Mouse (Mus musculus) liver, adult 10 weeks (tissue): ENCODE data around the gene Mgat4b. TPM values are rescaled to one million over a fixed set of nuclear protein-coding genes. Genes with fewer than 3 reads are reported as not detected.

Experiments used
- polyA plus RNA-seq: library from polyadenylated mRNA; stranded (reverse); fragments of 350-450 nt; fragmentation: Illumina TruSeq; extraction: RNeasy Lipid Tissue Mini Kit (QIAGEN cat#74804); gene quantifications from one replicate; pipeline ENCODE4 v1.2.3, GENCODE M21; 2014; ENCODE audit warnings: low read depth, low replicate concordance

Mgat4b gene
- 2.6 TPM for polyA plus RNA-seq

DNA sequence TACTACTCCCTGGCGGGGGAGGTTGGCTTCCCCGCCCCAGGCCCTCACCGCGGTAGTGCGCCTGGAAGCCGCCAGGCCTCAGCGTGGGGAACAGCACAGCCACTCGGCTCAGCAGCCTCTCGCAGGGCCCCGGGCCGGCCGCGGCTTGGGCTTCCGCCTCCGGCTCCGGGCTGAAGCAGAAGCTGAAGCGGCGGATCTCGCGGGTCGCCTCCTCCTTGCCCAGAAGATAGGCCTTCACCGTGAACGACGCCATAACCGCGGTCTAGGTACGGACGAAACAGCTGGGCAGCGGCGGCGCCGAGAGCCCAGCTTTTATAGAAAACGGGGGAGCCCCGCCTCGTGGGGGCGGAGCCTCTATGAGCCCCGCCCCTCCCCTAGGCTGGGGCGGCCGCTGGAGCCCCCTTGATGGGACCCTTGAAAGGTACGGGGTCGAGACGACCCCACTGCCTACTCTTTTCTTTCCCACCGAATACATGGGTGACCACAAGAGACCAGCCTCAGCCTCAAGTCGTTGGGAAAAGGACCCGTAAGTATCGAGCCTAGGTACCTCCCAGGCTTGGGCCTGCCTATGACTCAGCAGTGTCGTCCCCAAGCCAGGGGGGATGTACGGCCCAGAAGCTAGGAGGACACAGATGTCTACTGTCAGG, at the start of gene Mgat4b, which contains the start of gene Sqstm1:
Gene Mgat4b, plus strand, starts transcription at position 386 of the 647 bp plus-strand sequence.
Gene Sqstm1, minus strand, starts transcription at position 323 of the 647 bp plus-strand sequence.

DNA sequence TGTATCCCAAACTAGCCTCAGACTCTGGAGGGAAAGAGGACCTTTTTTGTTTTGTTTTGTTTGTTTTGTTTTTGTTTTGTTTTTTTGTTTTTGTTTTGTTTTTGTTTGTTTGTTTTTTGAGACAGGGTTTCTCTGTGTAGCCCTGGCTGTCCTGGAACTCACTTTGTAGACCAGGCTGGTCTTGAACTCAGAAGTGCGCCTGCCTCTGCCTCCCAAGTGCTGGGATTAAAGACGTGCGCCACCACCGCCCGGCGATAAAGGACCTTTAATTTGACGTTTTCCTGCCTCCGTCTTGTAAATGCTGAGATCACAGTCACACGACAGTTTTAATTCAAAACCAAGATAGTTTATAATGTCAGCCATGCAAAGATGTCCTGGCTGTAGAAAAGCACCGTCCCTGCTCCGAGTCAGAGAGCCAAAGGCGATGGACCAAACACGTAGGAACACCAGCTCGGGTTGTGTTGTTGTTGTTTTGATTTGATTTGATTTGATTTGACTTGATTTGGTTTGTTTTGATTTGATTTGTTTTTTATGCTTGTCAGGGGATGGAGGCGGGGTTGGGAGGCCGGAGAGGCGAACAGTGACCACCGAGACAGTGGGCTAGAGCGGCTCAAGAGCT, 36.5 kb upstream of the Mgat4b start, which contains the start of gene Mrnip:
Gene Mrnip, plus strand, starts transcription at position 334 of the 619 bp plus-strand sequence.

DNA sequence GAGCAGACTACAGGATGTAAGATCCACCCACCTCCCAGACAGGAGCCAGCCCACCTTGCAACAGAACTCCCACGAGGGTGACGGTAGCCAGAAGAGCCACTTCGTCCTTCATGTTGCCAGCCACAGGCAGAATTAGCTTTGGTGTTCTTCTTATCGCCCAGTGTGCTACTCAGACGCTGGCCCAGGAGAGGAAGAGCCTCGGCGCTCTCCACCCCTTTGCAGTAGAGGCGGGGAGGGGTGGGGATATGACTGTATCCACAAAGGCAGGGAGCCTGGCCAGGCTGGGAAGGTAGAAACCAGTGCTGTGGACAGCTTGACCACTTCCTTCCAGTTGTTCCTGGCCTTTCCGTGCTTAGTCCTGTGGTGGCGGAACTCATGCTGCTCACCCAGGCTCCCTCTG, 27.6 kb downstream of the Mgat4b start, which contains the start of gene Ltc4s:
Gene Ltc4s, minus strand, starts transcription at position 293 of the 400 bp plus-strand sequence.

Other genes starting within 250 kb of the Mgat4b start
- gene Rnf130, start 185.5 kb upstream of the Mgat4b start, polyA plus RNA-seq: 172 TPM
- gene Tbc1d9b, start 79.5 kb upstream of the Mgat4b start, polyA plus RNA-seq: 5.1 TPM
- gene Mrnip, start 36.4 kb upstream of the Mgat4b start, polyA plus RNA-seq: 0.72 TPM
- 315 TPM for gene Sqstm1, start 63 bp upstream of the Mgat4b start, polyA plus RNA-seq
- not detected for gene Ltc4s, start 27.7 kb downstream of the Mgat4b start, polyA plus RNA-seq
- 5.1 TPM for gene Maml1, start 81.4 kb downstream of the Mgat4b start, polyA plus RNA-seq
- gene Canx, start 114.8 kb downstream of the Mgat4b start, polyA plus RNA-seq: 473 TPM
- gene Cby3, start 143.6 kb downstream of the Mgat4b start, polyA plus RNA-seq: not detected
- 263 TPM for gene Hnrnph1, start 166.1 kb downstream of the Mgat4b start, polyA plus RNA-seq
- gene Rufy1, start 220.2 kb downstream of the Mgat4b start, polyA plus RNA-seq: 19.2 TPM